8 mouse cellular contexts compared by ENCODE assay signal in genomic region chr4:45107066-45107465, GRCm38 (mm10). TPM values are rescaled to one million over a fixed set of nuclear protein-coding genes. Genes with fewer than 3 reads are reported as not detected.
A peak's percentile ranks its signal among the peaks of the same experiment; 100 is the strongest.
DNase-seq lines count a peak whose midpoint lies in the region; ATAC-seq and TF ChIP-seq lines count a peak whose summit lies in the region.

No protein-coding gene starts in this region.

- H3K9ac ChIP-seq in heart, embryonic 13.5 days, result peak overlapping the region; percentile 99
- H3K9ac ChIP-seq in midbrain, embryonic 15.5 days, result peak overlapping the region; percentile 97

- H3K4me3 ChIP-seq in heart, embryonic 13.5 days, result peak overlapping the region; percentile 98
- H3K4me3 ChIP-seq in cortical plate, adult 2 months (ENCODE audit: insufficient read depth, low read length), result peak overlapping the region; percentile 96; the same call in 1 of the 2 replicates
- peak overlapping the region; percentile 96 for H3K4me3 ChIP-seq in midbrain, embryonic 15.5 days

- no peak for ATAC-seq in heart, embryonic 13.5 days (ENCODE audit: extremely low read depth, insufficient number of reproducible peaks, low FRiP score, low TSS enrichment)
- ATAC-seq in midbrain, embryonic 15.5 days (replicated peaks), result no peak

- H3K27ac ChIP-seq in heart, embryonic 13.5 days (replicated peaks), result peak overlapping the region; percentile 73; the same call in 1 of the 2 replicates
- no peak overlapping the region for H3K27ac ChIP-seq in cortical plate, adult 2 months (ENCODE audit: insufficient read depth, low read length)
- H3K27ac ChIP-seq in midbrain, embryonic 15.5 days, result no peak overlapping the region

- H3K36me3 ChIP-seq in heart, embryonic 13.5 days, result peaks cover 39% of the 10 kb centered on the region
- H3K36me3 ChIP-seq in midbrain, embryonic 15.5 days (replicated peaks), result peaks cover 16% of the 10 kb centered on the region

- TF ChIP-seq POLR2A in cortical plate, adult 2 months (IDR thresholded peaks at IDR 0.05; ENCODE audit: extremely low read depth, insufficient read depth, low read length), result no peak

- WGBS in heart, embryonic 13.5 days, result 4% methylated on average over 4 of the region's 4 CpGs
- 9% methylated on average over 4 of the region's 4 CpGs for WGBS in midbrain, embryonic 15.5 days

- peak overlapping the region; percentile 89 for H3K4me2 ChIP-seq in heart, embryonic 13.5 days
- H3K4me2 ChIP-seq in midbrain, embryonic 15.5 days, result peak overlapping the region; percentile 80

- TF ChIP-seq CTCF in cortical plate, adult 2 months (IDR thresholded peaks at IDR 0.05; ENCODE audit: extremely low read depth, insufficient read depth, low read length), result no peak

- H3K9me3 ChIP-seq in heart, embryonic 13.5 days, result no peaks in the 10 kb centered on the region
- H3K9me3 ChIP-seq in midbrain, embryonic 15.5 days, result no peaks in the 10 kb centered on the region

- H3K4me1 ChIP-seq in heart, embryonic 13.5 days, result peaks cover 20% of the 10 kb centered on the region
- H3K4me1 ChIP-seq in cortical plate, adult 2 months (ENCODE audit: control insufficient read depth, insufficient read depth, low read length), result peaks cover 3% of the 10 kb centered on the region; the same call in 1 of the 2 replicates
- H3K4me1 ChIP-seq in midbrain, embryonic 15.5 days, result peaks cover 13% of the 10 kb centered on the region

- no peaks in the 10 kb centered on the region for H3K27me3 ChIP-seq in heart, embryonic 13.5 days (replicated peaks)
- no peaks in the 10 kb centered on the region for H3K27me3 ChIP-seq in midbrain, embryonic 15.5 days (replicated peaks)

- no peak for DNase-seq in heart, adult 11 months
- peak; percentile 27 for DNase-seq in kidney, adult 18-20 months
- no peak for DNase-seq in frontal cortex, postnatal 14 days (ENCODE audit: low spot score in 2 of 2)
- no peak for DNase-seq in right cerebral cortex, postnatal 10 days (ENCODE audit: low spot score in 2 of 2)
- DNase-seq in retina, embryonic 14.5 days (ENCODE audit: low spot score), result no peak

RNA-seq across cellular contexts. Expression of gene Tomm5, which starts 0.8 kb away (rescaled TPM):
- 203 and 242 TPM in 2 replicates for polyA plus RNA-seq in heart, embryonic 13.5 days (2015; fragmentation: Nextera tagmentation; extraction: Ambion mirVana)
- 126 and 132 TPM in 2 replicates for polyA plus RNA-seq in cortical plate, adult 2 months (2012; rRNA removed)
- polyA plus RNA-seq in midbrain, embryonic 15.5 days (2015; fragmentation: Nextera tagmentation; extraction: Ambion mirVana), result 138 and 149 TPM in 2 replicates

RNA-seq across cellular contexts. Expression of gene Fbxo10, which starts 22.7 kb away (rescaled TPM):
- polyA plus RNA-seq in heart, embryonic 13.5 days (2015; fragmentation: Nextera tagmentation; extraction: Ambion mirVana), result 15.6 and 16.2 TPM in 2 replicates
- 27.3 and 28.1 TPM in 2 replicates for polyA plus RNA-seq in cortical plate, adult 2 months (2012; rRNA removed)
- 20.2 and 21.9 TPM in 2 replicates for polyA plus RNA-seq in midbrain, embryonic 15.5 days (2015; fragmentation: Nextera tagmentation; extraction: Ambion mirVana)
